In genomic region chr12:3982257-3982656, GRCm38 (mm10) we compare ENCODE assay signal across 8 mouse cellular contexts. TPM values are rescaled to one million over a fixed set of nuclear protein-coding genes. Genes with fewer than 3 reads are reported as not detected.
DNase-seq lines count a peak whose midpoint lies in the region; ATAC-seq and TF ChIP-seq lines count a peak whose summit lies in the region.

No protein-coding gene starts in this region.

- 27% methylated on average over 6 of the region's 6 CpGs for WGBS in heart, embryonic 12.5 days
- WGBS in forebrain, embryonic 14.5 days, result 17% methylated on average over 6 of the region's 6 CpGs
- WGBS in kidney, postnatal 0 days, result 25% methylated on average over 6 of the region's 6 CpGs

- 0 out of 2 replicates have a peak, but pooled peaks cover 5% of the 10 kb centered on the region for H3K27me3 ChIP-seq in heart, embryonic 12.5 days (replicated peaks)
- no peaks in the 10 kb centered on the region for H3K27me3 ChIP-seq in forebrain, embryonic 14.5 days (replicated peaks; ENCODE audit: control insufficient read depth, insufficient read depth, low read length)
- no peaks in the 10 kb centered on the region for H3K27me3 ChIP-seq in kidney, postnatal 0 days (ENCODE audit: insufficient read depth, low read length)

- DNase-seq in heart, adult 8-10 months (ENCODE audit: low spot score), result no peak
- DNase-seq in adrenal gland, postnatal 10 days, result peak; percentile 76
- peak; percentile 72 for DNase-seq in forebrain, embryonic 14.5 days (ENCODE audit: low spot score)
- peak; percentile 14 for DNase-seq in kidney, postnatal 0 days (ENCODE audit: low spot score)
- DNase-seq in lung, adult 18-20 months, result peak; percentile 75 to 79
- peak; percentile 72 to 81 for DNase-seq in right cerebral cortex, postnatal 10 days (ENCODE audit: low spot score in 2 of 2)
- DNase-seq in c-Kit-positive CD71-positive TER-119-positive erythroid progenitor cells, embryonic 14.5 days (ENCODE audit: low spot score), result no peak

- H3K9ac ChIP-seq in heart, embryonic 12.5 days, result peak overlapping the region; percentile 73; the same call in 1 of the 2 replicates
- H3K9ac ChIP-seq in forebrain, embryonic 14.5 days (ENCODE audit: low read length), result peak overlapping the region; percentile 56
- H3K9ac ChIP-seq in kidney, postnatal 0 days (ENCODE audit: low read depth, low read length), result no peak overlapping the region

- ATAC-seq in heart, embryonic 12.5 days (ENCODE audit: insufficient number of reproducible peaks, low FRiP score), result no peak
- no peak for ATAC-seq in forebrain, embryonic 14.5 days
- no peak for ATAC-seq in kidney, postnatal 0 days (replicated peaks; ENCODE audit: low FRiP score, low read depth)

- no peak overlapping the region for H3K27ac ChIP-seq in heart, embryonic 12.5 days (ENCODE audit: poor library complexity, severe bottlenecking)
- H3K27ac ChIP-seq in forebrain, embryonic 14.5 days (ENCODE audit: low read depth, low read length), result no peak overlapping the region
- no peak overlapping the region for H3K27ac ChIP-seq in kidney, postnatal 0 days

- H3K4me3 ChIP-seq in heart, embryonic 12.5 days, result peak overlapping the region; percentile 54
- peak overlapping the region; percentile 35 for H3K4me3 ChIP-seq in forebrain, embryonic 14.5 days (ENCODE audit: low read depth, low read length)
- peak overlapping the region; percentile 44; the same call in 1 of the 2 replicates for H3K4me3 ChIP-seq in kidney, postnatal 0 days (replicated peaks; ENCODE audit: low read depth, low read length)

- peaks cover 17% of the 10 kb centered on the region for H3K4me1 ChIP-seq in heart, embryonic 12.5 days (replicated peaks)
- 0 out of 2 replicates have a peak, but pooled peaks cover 9% of the 10 kb centered on the region for H3K4me1 ChIP-seq in forebrain, embryonic 14.5 days (ENCODE audit: control insufficient read depth, insufficient read depth, low read length)
- H3K4me1 ChIP-seq in kidney, postnatal 0 days (replicated peaks; ENCODE audit: insufficient read depth, low read length), result 0 out of 2 replicates have a peak, but pooled peaks cover 5% of the 10 kb centered on the region

- H3K4me2 ChIP-seq in heart, embryonic 12.5 days, result peak overlapping the region; percentile 94
- peak overlapping the region; percentile 81 for H3K4me2 ChIP-seq in forebrain, embryonic 14.5 days (ENCODE audit: low read length)
- H3K4me2 ChIP-seq in kidney, postnatal 0 days (ENCODE audit: low read length), result peak overlapping the region; percentile 94

- no peak for TF ChIP-seq CTCF in kidney, postnatal 0 days (IDR thresholded peaks at IDR 0.05; ENCODE audit: low read depth)

- peaks cover 25% of the 10 kb centered on the region for H3K36me3 ChIP-seq in heart, embryonic 12.5 days
- H3K36me3 ChIP-seq in forebrain, embryonic 14.5 days (ENCODE audit: control insufficient read depth, insufficient read depth, low read length), result peaks cover 29% of the 10 kb centered on the region
- H3K36me3 ChIP-seq in kidney, postnatal 0 days (ENCODE audit: insufficient read depth, low read length), result no peaks in the 10 kb centered on the region

- no peaks in the 10 kb centered on the region for H3K9me3 ChIP-seq in heart, embryonic 12.5 days (replicated peaks)
- no peaks in the 10 kb centered on the region for H3K9me3 ChIP-seq in forebrain, embryonic 14.5 days (replicated peaks; ENCODE audit: control insufficient read depth, low read length)
- no peaks in the 10 kb centered on the region for H3K9me3 ChIP-seq in kidney, postnatal 0 days (replicated peaks; ENCODE audit: low read length)

RNA-seq across cellular contexts. Expression of gene Pomc, which starts 27.5 kb away (rescaled TPM):
- 2.1 and 2.2 TPM in 2 replicates for polyA plus RNA-seq in heart, embryonic 12.5 days (2016; fragmentation: Nextera tagmentation; extraction: Ambion mirVana)
- under 1 TPM in 3 of 4 experiments, not detected in 1; 0.46 to 0.75 (median 0.56) TPM for total RNA-seq in heart, adult 8-10 months (2022)
- total RNA-seq in adrenal gland, postnatal 10 days (2021), result 1 to 10 TPM in 1 of 2 experiments, under 1 TPM in 1; 0.45 to 1.1 TPM
- polyA plus RNA-seq in forebrain, embryonic 14.5 days (2014; fragmentation: Nextera tagmentation; extraction: Ambion mirVana), result 8.3 and 12.9 TPM in 2 replicates
- polyA plus RNA-seq in kidney, postnatal 0 days (2015; fragmentation: Nextera tagmentation; extraction: Ambion mirVana), result 2.1 and 2.7 TPM in 2 replicates

RNA-seq across cellular contexts. Expression of gene Efr3b, which starts 56.5 kb away (rescaled TPM):
- 13.5 and 13.8 TPM in 2 replicates for polyA plus RNA-seq in heart, embryonic 12.5 days (2016; fragmentation: Nextera tagmentation; extraction: Ambion mirVana)
- total RNA-seq in heart, adult 8-10 months (2022), result 1 to 10 TPM; 5.6 to 8.2 (median 7.0) TPM
- total RNA-seq in adrenal gland, postnatal 10 days (2021), result 1 to 10 TPM; 3.9 to 6.7 TPM
- 16.9 and 20.6 TPM in 2 replicates for polyA plus RNA-seq in forebrain, embryonic 14.5 days (2014; fragmentation: Nextera tagmentation; extraction: Ambion mirVana)
- polyA plus RNA-seq in kidney, postnatal 0 days (2015; fragmentation: Nextera tagmentation; extraction: Ambion mirVana), result 1.1 and 1.4 TPM in 2 replicates

Comparison
In these comparisons a context has a peak if more than half of its experiments do, and no peak if none do; other contexts are left out.
1. DNase-seq: peak in adrenal gland, postnatal 10 days (single experiment), forebrain, embryonic 14.5 days (single experiment), kidney, postnatal 0 days (single experiment), lung, adult 18-20 months (2 of 2) and right cerebral cortex, postnatal 10 days (2 of 2); none in heart, adult 8-10 months (single experiment) and c-Kit-positive CD71-positive TER-119-positive erythroid progenitor cells, embryonic 14.5 days (single experiment).
2. Peak in every context shown above with its lines, with median percentiles within 50 percentile points of each other: H3K4me2 ChIP-seq and H3K4me3 ChIP-seq.